Mouse (Mus musculus) heart, adult 2 months (tissue): Measurements from ENCODE around the gene Cryba1. TPM values are rescaled to one million over a fixed set of nuclear protein-coding genes. Genes with fewer than 3 reads are reported as not detected.
"Not testable (repeated sequence)": the region's sequence is repeated elsewhere in the genome, so short reads cannot be mapped to it uniquely, and the experiment has no call there.

Source experiments
- DNase-seq, 2 experiments: peaks; one replicate each; pipeline ENCODE4 v3.0.0; 2021
- H3K27ac ChIP-seq: fragments of 200-600 bp; 2 replicates; pipeline ENCODE4 v1.8.1; 2022
- H3K27me3 ChIP-seq: fragments of 200-500 bp; 2 replicates; pipeline ENCODE4 v1.6.1; 2012; ENCODE audit warnings: mild to moderate bottlenecking, low read length, inconsistent platforms, mixed read lengths; ENCODE audit not compliant: control insufficient read depth, insufficient read depth
- H3K36me3 ChIP-seq: fragments of 200-500 bp; 2 replicates; pipeline ENCODE4 v1.6.1; 2012; ENCODE audit warnings: low read length, inconsistent platforms; ENCODE audit not compliant: control insufficient read depth, insufficient read depth
- H3K4me1 ChIP-seq: fragments of 200-500 bp; 2 replicates; pipeline ENCODE4 v1.6.1; 2011; ENCODE audit warnings: low read length; ENCODE audit not compliant: control insufficient read depth, insufficient read depth
- H3K4me3 ChIP-seq: fragments of 200-600 bp; 2 replicates; pipeline ENCODE4 v1.8.1; 2022
- H3K79me2 ChIP-seq: fragments of 200-500 bp; replicated peaks from 2 replicates; pipeline ENCODE4 v1.6.1; 2012; ENCODE audit warnings: mild to moderate bottlenecking, inconsistent platforms, low read length, moderate library complexity, mixed read lengths; ENCODE audit not compliant: control insufficient read depth, insufficient read depth
- H3K9ac ChIP-seq: fragments of 200-500 bp; 2 replicates; pipeline ENCODE4 v1.6.1; 2012; ENCODE audit warnings: low read depth, mild to moderate bottlenecking, control low read depth, inconsistent platforms, low read length, mixed read lengths
- CTCF ChIP-seq: fragments of 200-600 bp; IDR thresholded peaks from 2 replicates; pipeline ENCODE4 v1.8.1; 2022; ENCODE audit warnings: antibody characterized with exemption, mild to moderate bottlenecking, moderate library complexity
- EP300 ChIP-seq: fragments of 200-500 bp; IDR thresholded peaks from 2 replicates; pipeline ENCODE4 v1.6.1; 2011; ENCODE audit warnings: low read depth, low read length, control low read depth; ENCODE audit not compliant: insufficient read depth
- POLR2A ChIP-seq: fragments of 200-500 bp; IDR thresholded peaks from 2 replicates; pipeline ENCODE4 v1.6.1; 2011; ENCODE audit warnings: mild to moderate bottlenecking, low read depth, low read length, control low read depth; ENCODE audit not compliant: insufficient read depth
- WGBS: fragments of 180-500 bp; shearing (Covaris S2); methylation state at CpG from one replicate; pipeline ENCODE4 v1.1.7; 2018; 5-methylcytosine and 5-hydroxymethylcytosine counted together
- intact Hi-C: fragments of 180-260 bp; cut with DNase I; formaldehyde crosslinking; loops from one replicate; pipeline ENCODE4 v1.15.1; 2025
- polyA plus RNA-seq: library from polyadenylated mRNA; depleted of rRNA; stranded (reverse); fragments of >200 nt; gene quantifications from 2 replicates; pipeline ENCODE4 v1.2.3, GENCODE M21; 2012
- total RNA-seq, 2 experiments: library from RNA; stranded (reverse); gene quantifications; 2 replicates each; pipeline ENCODE4 v1.2.3; 2021

Gene Cryba1
- total and polyA plus RNA-seq, 3 experiments: not detected

DNA sequence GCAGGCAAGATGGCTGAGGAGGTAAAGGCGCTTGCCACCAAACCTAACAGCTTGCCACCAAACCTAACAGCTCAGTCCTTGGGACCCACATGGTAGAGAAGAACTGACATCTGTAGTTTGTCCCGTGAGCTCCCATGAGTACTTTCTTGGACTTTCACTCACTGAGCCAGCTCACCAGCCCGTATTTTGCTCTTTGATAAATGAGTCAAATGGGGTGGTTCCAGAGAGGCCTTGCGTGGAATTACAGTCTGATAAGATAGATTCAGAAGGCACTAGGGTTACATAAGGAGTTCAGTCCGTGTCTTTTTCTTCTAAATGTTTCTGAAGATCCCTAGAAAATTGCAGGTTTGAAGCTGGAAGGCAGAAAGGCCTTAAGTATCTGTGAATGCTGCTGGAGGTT lies 27.4 kb upstream of the Cryba1 start:
- no peak overlapping the region for H3K27ac ChIP-seq
- no peaks in the 10 kb centered on the region for H3K4me1 ChIP-seq
- no peaks in the 10 kb centered on the region for H3K79me2 ChIP-seq
- no peaks in the 10 kb centered on the region for H3K27me3 ChIP-seq
- DNase-seq: no peak
- intact Hi-C loops: no loop called here
- WGBS: 66% methylated on average over 5 of the region's 5 CpGs
- no peak overlapping the region for H3K4me3 ChIP-seq
- no peaks in the 10 kb centered on the region for H3K36me3 ChIP-seq
- no peak overlapping the region for H3K9ac ChIP-seq
- TF ChIP-seq POLR2A: no peak
- TF ChIP-seq CTCF: no peak
- no peak for TF ChIP-seq EP300

DNA sequence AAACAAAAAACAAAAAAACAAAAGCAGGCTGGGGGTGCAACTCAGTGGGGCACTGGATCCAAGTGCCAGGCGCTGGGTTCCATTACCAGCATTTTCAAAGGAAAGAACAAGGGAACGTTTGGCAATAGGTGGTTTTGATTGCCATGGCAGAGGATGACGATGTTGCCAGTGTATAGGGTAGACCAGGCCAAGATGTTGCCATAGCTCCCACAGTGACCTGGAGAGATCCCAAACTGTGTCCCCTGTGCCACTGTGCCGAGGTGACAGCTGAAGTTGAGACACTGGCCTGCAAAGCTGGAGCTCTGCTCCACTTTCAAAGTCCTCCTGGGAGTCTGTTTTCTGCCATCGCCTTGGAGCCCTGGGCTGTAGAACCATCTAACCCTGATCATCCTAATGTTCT lies 23.9 kb upstream of the Cryba1 start:
- Histone ChIP-seq H3K4me3 (no peak overlapping the region), H3K9ac (no peak overlapping the region), H3K27me3 (no peaks in the 10 kb centered on the region), H3K4me1 (no peaks in the 10 kb centered on the region), H3K27ac (no peak overlapping the region), H3K79me2 (no peaks in the 10 kb centered on the region), H3K36me3 (no peaks in the 10 kb centered on the region)
- DNase-seq: no peak
- intact Hi-C loops: loop anchor here (10.0 kb wide), 1 partner anchor 216 kb away; no protein-coding TSS in a partner anchor
- WGBS: 88% methylated on average over 5 of the region's 5 CpGs
- TF ChIP-seq CTCF: no peak
- no peak for TF ChIP-seq POLR2A
- no peak for TF ChIP-seq EP300

DNA sequence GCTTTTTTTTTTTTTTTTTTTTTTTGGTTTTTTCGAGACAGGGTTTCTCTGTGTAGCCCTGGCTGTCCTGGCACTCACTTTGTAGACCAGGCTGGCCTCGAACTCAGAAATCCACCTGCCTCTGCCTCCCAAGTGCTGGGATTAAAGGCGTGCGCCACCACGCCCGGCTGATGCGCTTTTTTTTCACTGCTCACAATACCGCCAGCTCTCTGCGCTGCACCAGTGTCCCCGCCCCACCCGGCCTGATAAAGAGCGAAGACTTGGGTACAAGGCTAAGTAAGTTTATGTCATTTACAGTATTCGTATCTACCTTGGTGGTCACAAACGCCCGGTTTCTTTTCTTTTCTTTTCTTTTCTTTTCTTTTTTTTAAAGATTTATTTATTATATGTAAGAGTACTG lies 22.0 kb upstream of the Cryba1 start:
- H3K9ac ChIP-seq, H3K27ac ChIP-seq, H3K36me3 ChIP-seq, H3K4me1 ChIP-seq, H3K79me2 ChIP-seq, DNase-seq, H3K4me3 ChIP-seq, H3K27me3 ChIP-seq: not testable (repeated sequence)
- WGBS: 93% methylated on average over 14 of the region's 15 CpGs
- intact Hi-C loops: loop anchor here (10.0 kb wide), 1 partner anchor 218 kb away; no protein-coding TSS in a partner anchor

DNA sequence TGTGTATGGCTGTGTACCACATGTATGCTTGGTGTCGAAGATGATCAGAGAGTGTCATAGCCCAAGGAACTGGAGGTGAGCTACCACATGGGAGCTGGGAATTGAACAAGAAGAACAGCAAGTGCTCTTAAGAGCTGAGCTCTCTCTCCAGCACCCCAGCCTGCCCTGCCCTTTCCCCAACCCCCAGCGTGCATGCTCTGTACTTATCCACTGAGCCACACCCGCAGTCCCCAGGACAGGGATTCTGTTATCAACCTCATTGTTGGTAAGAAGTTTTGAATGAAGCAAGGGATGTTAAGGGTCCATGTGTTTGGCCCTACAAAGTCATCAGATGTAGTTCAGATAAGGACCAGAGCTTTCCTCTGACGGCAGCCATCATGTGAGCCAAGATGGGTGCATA lies 21.6 kb upstream of the Cryba1 start:
- Histone ChIP-seq H3K4me1 (no peaks in the 10 kb centered on the region), H3K4me3 (no peak overlapping the region), H3K27ac (no peak overlapping the region), H3K27me3 (no peaks in the 10 kb centered on the region), H3K79me2 (no peaks in the 10 kb centered on the region), H3K36me3 (no peaks in the 10 kb centered on the region), H3K9ac (no peak overlapping the region)
- WGBS: 76% methylated on average over 4 of the region's 4 CpGs
- intact Hi-C loops: loop anchor here (10.0 kb wide), 1 partner anchor 218 kb away; no protein-coding TSS in a partner anchor
- DNase-seq: no peak
- TF ChIP-seq CTCF: no peak
- TF ChIP-seq POLR2A: no peak
- no peak for TF ChIP-seq EP300

DNA sequence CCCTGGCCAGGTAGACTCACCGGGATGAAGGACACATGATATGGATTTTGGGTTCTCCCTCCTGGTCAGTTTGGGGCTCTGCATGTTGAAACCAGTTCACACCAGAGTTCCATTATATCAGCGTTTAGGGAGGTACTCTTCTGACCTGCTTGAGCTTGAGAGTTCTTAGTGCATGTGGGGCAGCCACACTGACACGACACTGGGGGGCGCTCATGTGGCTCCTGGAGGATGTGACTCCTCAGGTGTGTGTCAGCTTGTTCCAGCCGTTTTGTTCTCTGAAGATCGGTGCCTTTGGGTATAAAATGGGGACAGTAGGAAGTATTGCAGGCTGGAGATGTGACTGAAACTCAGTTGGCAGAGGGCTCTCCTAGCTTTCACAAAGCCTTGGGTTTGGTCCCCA lies 18.9 kb upstream of the Cryba1 start:
- no peak overlapping the region for H3K9ac ChIP-seq
- no peaks in the 10 kb centered on the region for H3K27me3 ChIP-seq
- H3K79me2 ChIP-seq: no peaks in the 10 kb centered on the region
- no peaks in the 10 kb centered on the region for H3K36me3 ChIP-seq
- WGBS: 29% methylated on average over 6 of the region's 6 CpGs
- H3K4me1 ChIP-seq: no peaks in the 10 kb centered on the region
- TF ChIP-seq POLR2A (no peak), CTCF (peak; percentile 73)
- no peak overlapping the region for H3K27ac ChIP-seq
- intact Hi-C loops: loop anchor here (10.0 kb wide), 1 partner anchor 221 kb away; no protein-coding TSS in a partner anchor
- peak; percentile 14 to 40 for DNase-seq
- no peak overlapping the region for H3K4me3 ChIP-seq

DNA sequence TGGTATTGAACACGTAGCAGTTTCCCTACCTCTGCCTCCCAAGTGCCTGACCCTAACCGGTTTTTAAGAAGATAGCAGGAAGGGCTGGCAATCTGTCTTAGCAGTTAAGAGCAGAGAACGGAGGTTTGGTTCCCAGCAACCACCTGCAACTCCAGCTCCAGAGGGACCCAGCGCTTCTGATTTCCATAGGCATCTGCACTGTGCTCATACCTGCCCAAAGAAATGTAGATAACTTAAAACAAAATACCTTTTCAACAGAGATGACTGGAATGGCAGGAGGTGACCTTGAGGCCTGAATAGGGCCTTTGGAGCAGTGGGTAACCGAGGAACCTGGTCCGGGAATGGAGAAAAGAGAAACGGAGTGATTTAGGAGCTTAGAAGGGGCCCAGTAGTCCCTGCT lies 13.5 kb upstream of the Cryba1 start:
- Histone ChIP-seq H3K79me2 (no peaks in the 10 kb centered on the region), H3K4me3 (no peak overlapping the region), H3K36me3 (no peaks in the 10 kb centered on the region), H3K27ac (no peak overlapping the region), H3K4me1 (no peaks in the 10 kb centered on the region; the same call in 1 of the 2 replicates), H3K9ac (no peak overlapping the region), H3K27me3 (no peaks in the 10 kb centered on the region)
- DNase-seq: no peak
- intact Hi-C loops: no loop called here
- TF ChIP-seq CTCF (no peak), POLR2A (no peak), EP300 (no peak)
- 66% methylated on average over 7 of the region's 7 CpGs for WGBS
